Mouse (Mus musculus): ENCODE results near the gene Pdhb.

DNA sequence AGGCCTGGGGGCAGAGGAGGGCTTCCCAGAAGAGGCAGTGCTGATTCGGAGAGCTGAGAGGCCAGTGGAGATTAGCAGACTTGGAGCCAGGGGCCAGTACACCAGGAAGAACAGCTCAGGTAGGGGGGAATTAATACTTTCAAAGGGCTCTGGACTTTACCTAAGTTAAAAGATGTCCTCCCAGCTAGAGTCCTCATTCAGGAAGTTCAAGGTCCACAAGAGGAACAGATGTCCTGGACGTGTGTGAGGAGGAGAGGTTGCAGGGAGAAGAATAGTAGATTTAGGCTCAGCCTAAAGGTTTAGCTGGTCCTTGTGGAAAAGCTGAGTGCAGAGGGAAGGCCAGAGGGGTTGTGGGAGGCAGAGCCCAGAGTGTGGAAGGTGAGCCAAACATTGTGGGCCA lies 38.6 kb downstream of the Pdhb start:
- TF ChIP-seq CTCF (IDR thresholded peaks at IDR 0.05; ENCODE audit: control insufficient read depth, insufficient read depth, insufficient read length): no peak
- TF ChIP-seq MYOD1 (IDR thresholded peaks at IDR 0.05; ENCODE audit: control insufficient read depth, insufficient read length, low read depth): no peak
- no peak for TF ChIP-seq USF1 (IDR thresholded peaks at IDR 0.05; ENCODE audit: low read depth)
- no peak for TF ChIP-seq CEBPB (IDR thresholded peaks at IDR 0.05; ENCODE audit: low read depth)

Measured in C2C12 (cell line).